Mouse (Mus musculus) layer of hippocampus, postnatal 10 days (tissue): Measurements from ENCODE around the gene Serpina1e. TPM values are rescaled to one million over a fixed set of nuclear protein-coding genes. Genes with fewer than 3 reads are reported as not detected.
A peak's percentile ranks its signal among the peaks of the same experiment; 100 is the strongest.

Experiments
- DNase-seq, 2 experiments: peaks; one replicate each; pipeline ENCODE4 v3.0.0; 2021; ENCODE audit warnings: low spot score in 2 of 2
- long read RNA-seq: library from polyadenylated mRNA; stranded (forward); transcript quantifications from one replicate; pipeline ENCODE4 v2.0.0, GENCODE M21; 2023
- total RNA-seq, 2 experiments: library from RNA; stranded (reverse); gene quantifications; 2 replicates each; pipeline ENCODE4 v1.2.3; 2021

The Serpina1e gene
- total RNA-seq = not detected
- long read RNA-seq = 0 reads

- DNase-seq = no peak
These were observed at the start of gene Serpina1e for GRCm38 (mm10) chr12:103958798-103959197. Gene Serpina1e (minus strand): TSS chr12:103958975.

- DNase-seq = no peak
These were observed 45.9 kb upstream of the Serpina1e start for GRCm38 (mm10) chr12:104004689-104005088.

GRCm38 (mm10) chr12:104003238-104003612, 44.5 kb upstream of the Serpina1e start:
- no peak for DNase-seq

- no peak for DNase-seq
These were observed 43.9 kb upstream of the Serpina1e start for GRCm38 (mm10) chr12:104002569-104003237.

GRCm38 (mm10) chr12:104000594-104000993, 41.8 kb upstream of the Serpina1e start:
- DNase-seq = no peak

GRCm38 (mm10) chr12:103999611-104000010, 40.8 kb upstream of the Serpina1e start:
- no peak for DNase-seq

GRCm38 (mm10) chr12:103996513-103996912, 37.7 kb upstream of the Serpina1e start:
- no peak for DNase-seq

GRCm38 (mm10) chr12:103995292-103996072, 36.7 kb upstream of the Serpina1e start:
- peak; percentile 82 to 87 for DNase-seq

- DNase-seq = no peak
These were observed 34.2 kb upstream of the Serpina1e start for GRCm38 (mm10) chr12:103992945-103993344.

GRCm38 (mm10) chr12:103989857-103990256, 31.1 kb upstream of the Serpina1e start, which contains the start of gene Serpina11:
Gene Serpina11 (minus strand): TSS chr12:103989957.
- DNase-seq = no peak

- DNase-seq = no peak
These were observed 30.7 kb upstream of the Serpina1e start for GRCm38 (mm10) chr12:103989514-103989767.

- no peak for DNase-seq
These were observed 30.2 kb upstream of the Serpina1e start for GRCm38 (mm10) chr12:103988754-103989513.

- no peak for DNase-seq
These were observed 27.1 kb upstream of the Serpina1e start for GRCm38 (mm10) chr12:103985868-103986267.

GRCm38 (mm10) chr12:103984935-103985334, 26.2 kb upstream of the Serpina1e start:
- DNase-seq = peak; percentile 77

- DNase-seq = peak in 1 of 2 experiments; percentile 33
These were observed 23.0 kb upstream of the Serpina1e start for GRCm38 (mm10) chr12:103981646-103982360.

- DNase-seq = no peak
These were observed 19.5 kb upstream of the Serpina1e start for GRCm38 (mm10) chr12:103978294-103978693.

- DNase-seq = no peak
These were observed 19.1 kb upstream of the Serpina1e start for GRCm38 (mm10) chr12:103977846-103978245.

GRCm38 (mm10) chr12:103977060-103977459, 18.3 kb upstream of the Serpina1e start:
- DNase-seq = no peak

GRCm38 (mm10) chr12:103971080-103971479, 12.3 kb upstream of the Serpina1e start:
- DNase-seq = no peak

- DNase-seq = no peak
These were observed 10.9 kb upstream of the Serpina1e start for GRCm38 (mm10) chr12:103969577-103970116.

- no peak for DNase-seq
These were observed 8.0 kb upstream of the Serpina1e start for GRCm38 (mm10) chr12:103966761-103967160.
